Mouse (Mus musculus) small intestine, adult 2 months (tissue): ENCODE measurements at regions not wholly inside any gene's neighbourhood (a gene's known extent, or its start where the extent isn't known, plus 50 kb on each side); places are given as distances from the start of the nearest gene placed in this dataset.

Source experiments
- H3K27ac ChIP-seq: fragments of 200-500 bp; 2 replicates; pipeline ENCODE4 v1.5.1; 2012; ENCODE audit warnings: low read depth, low read length, control low read depth, inconsistent platforms; ENCODE audit not compliant: insufficient read depth
- H3K27me3 ChIP-seq: fragments of 200-500 bp; 2 replicates; pipeline ENCODE4 v1.6.1; 2012; ENCODE audit warnings: mild to moderate bottlenecking, moderate library complexity, low read length, inconsistent platforms; ENCODE audit not compliant: control insufficient read depth, insufficient read depth
- H3K36me3 ChIP-seq: fragments of 200-500 bp; 2 replicates; pipeline ENCODE4 v1.6.1; 2012; ENCODE audit warnings: mild to moderate bottlenecking, low read length, control low read depth, inconsistent platforms; ENCODE audit not compliant: control insufficient read depth, insufficient read depth
- H3K4me1 ChIP-seq: fragments of 200-500 bp; 2 replicates; pipeline ENCODE4 v1.6.1; 2012; ENCODE audit warnings: low read length, inconsistent platforms, mixed read lengths; ENCODE audit not compliant: control insufficient read depth, insufficient read depth, insufficient read length
- H3K4me3 ChIP-seq: fragments of 200-500 bp; 2 replicates; pipeline ENCODE4 v1.5.1; 2012; ENCODE audit warnings: low read depth, mild to moderate bottlenecking, control low read depth, inconsistent platforms, low read length, moderate library complexity
- CTCF ChIP-seq: fragments of 200-500 bp; IDR thresholded peaks from 2 replicates; pipeline ENCODE4 v1.5.1; 2012; ENCODE audit warnings: low read depth, mild to moderate bottlenecking, control low read depth, inconsistent platforms, low read length, moderate library complexity, mixed read lengths; ENCODE audit not compliant: insufficient replicate concordance, insufficient read length; ENCODE audit errors: extremely low read depth
- POLR2A ChIP-seq: fragments of 200-500 bp; IDR thresholded peaks from 2 replicates; pipeline ENCODE4 v1.6.1; 2012; ENCODE audit warnings: low read depth, mild to moderate bottlenecking, control low read depth, inconsistent platforms, low read length, moderate library complexity
- WGBS: fragments of 180-500 bp; shearing (Covaris S2); methylation state at CpG from one replicate; pipeline ENCODE4 v1.1.7; 2018; 5-methylcytosine and 5-hydroxymethylcytosine counted together

GRCm38 (mm10) chrX:99587284-99587683 lies 116.2 kb upstream of the Pja1 start:
- Histone ChIP-seq H3K27me3 (no peaks in the 10 kb centered on the region), H3K27ac (no peak overlapping the region), H3K36me3 (no peaks in the 10 kb centered on the region), H3K4me3 (no peak overlapping the region), H3K4me1 (no peaks in the 10 kb centered on the region)
- no peak for TF ChIP-seq CTCF
- no peak for TF ChIP-seq POLR2A
- 53% methylated on average over 2 of the region's 2 CpGs for WGBS

DNA sequence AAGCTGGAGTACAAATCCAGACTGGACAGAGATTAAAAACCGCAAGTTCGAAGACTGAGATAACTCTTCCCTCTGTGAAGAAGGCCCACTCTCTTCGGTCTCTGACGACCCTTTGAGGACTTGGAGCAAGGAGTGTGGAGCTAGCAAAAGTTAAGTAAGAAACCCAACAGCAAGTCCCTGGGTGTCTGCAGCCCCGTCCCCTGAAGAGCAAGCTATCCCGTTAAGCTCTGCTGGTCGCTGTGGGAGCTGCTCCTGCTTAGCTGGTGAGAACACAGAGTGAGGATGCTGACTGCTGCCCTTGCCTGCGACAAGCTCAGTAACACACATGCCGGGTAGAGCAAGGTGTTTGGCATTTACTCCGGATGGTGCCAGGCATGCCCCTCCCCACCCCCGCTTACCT lies 115.2 kb upstream of the Pja1 start:
- H3K4me3 ChIP-seq = no peak overlapping the region
- WGBS = 79% methylated on average over 11 of the region's 11 CpGs
- no peak for TF ChIP-seq CTCF
- TF ChIP-seq POLR2A = no peak
- no peak overlapping the region for H3K27ac ChIP-seq
- H3K27me3 ChIP-seq = no peaks in the 10 kb centered on the region
- H3K4me1 ChIP-seq = no peaks in the 10 kb centered on the region
- H3K36me3 ChIP-seq = no peaks in the 10 kb centered on the region

GRCm38 (mm10) chrX:99585703-99586102 lies 114.6 kb upstream of the Pja1 start:
- Histone ChIP-seq H3K27me3 (no peaks in the 10 kb centered on the region), H3K36me3 (no peaks in the 10 kb centered on the region), H3K4me1 (no peaks in the 10 kb centered on the region), H3K27ac (no peak overlapping the region), H3K4me3 (no peak overlapping the region)
- no peak for TF ChIP-seq POLR2A
- TF ChIP-seq CTCF = no peak
- 27% methylated on average over 3 of the region's 3 CpGs for WGBS

DNA sequence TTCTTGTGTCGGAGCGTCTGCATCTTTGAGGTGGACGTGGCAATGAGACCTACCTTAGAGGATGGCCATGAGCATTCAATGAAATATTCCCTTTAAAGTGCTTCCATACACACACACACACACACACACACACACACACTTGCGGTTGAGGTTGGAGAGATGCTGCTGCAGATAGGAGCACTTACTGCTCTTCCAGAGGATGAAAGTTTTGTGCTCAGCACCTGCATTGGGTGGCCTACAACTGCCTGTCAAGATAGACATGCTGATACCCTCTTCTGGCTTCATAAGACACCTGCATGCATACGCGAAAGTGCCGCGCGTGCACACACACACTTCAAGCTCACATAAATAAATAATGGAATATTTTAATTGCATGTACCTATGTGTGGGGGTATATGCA lies 111.5 kb upstream of the Pja1 start:
- no peak overlapping the region for H3K27ac ChIP-seq
- no peaks in the 10 kb centered on the region for H3K4me1 ChIP-seq
- 95% methylated on average over 9 of the region's 9 CpGs for WGBS
- H3K36me3 ChIP-seq = no peaks in the 10 kb centered on the region
- no peaks in the 10 kb centered on the region for H3K27me3 ChIP-seq
- no peak for TF ChIP-seq CTCF
- TF ChIP-seq POLR2A = no peak
- no peak overlapping the region for H3K4me3 ChIP-seq

DNA sequence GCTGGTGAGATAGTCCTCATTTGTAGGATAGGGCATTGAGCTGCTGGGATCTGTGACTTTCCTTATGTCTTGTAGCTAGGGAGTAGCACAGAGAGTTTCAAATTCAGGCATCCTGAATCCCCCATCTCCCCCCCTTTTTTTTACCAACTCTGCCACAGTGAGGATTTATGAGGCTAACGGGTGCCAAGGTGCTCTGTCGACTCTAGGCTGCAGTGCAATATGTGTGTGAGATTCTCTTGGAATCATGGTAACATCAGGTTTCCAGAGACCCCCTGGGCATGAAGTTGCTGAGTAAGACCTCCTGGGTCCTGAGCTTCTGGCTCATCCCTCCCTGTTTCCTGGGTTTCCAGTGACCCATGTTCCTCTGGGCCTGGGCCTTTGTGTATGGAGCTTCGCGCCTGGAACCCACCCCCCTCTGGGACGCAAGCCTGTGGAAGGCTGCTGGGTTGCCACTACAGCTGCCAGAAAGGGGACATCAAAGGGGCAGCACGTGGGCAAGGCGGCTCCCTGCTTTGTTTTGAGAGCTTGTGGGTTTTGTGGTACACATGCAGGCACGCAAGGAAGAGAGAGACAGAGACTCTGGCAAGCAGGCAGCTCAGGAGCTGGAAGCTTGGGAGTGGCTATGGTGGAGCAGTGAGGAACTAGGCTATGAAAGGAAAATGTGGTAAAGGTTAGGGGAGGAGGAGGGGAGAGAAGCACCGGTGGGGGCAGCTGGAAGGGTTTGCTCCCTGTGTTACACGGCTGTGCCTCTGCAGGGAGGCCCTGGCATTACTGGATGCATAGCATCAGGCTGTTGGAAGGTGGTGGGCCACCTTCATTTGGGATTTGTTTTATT lies 110.8 kb upstream of the Pja1 start:
- Histone ChIP-seq H3K27me3 (no peaks in the 10 kb centered on the region), H3K4me3 (no peak overlapping the region), H3K4me1 (no peaks in the 10 kb centered on the region), H3K36me3 (no peaks in the 10 kb centered on the region), H3K27ac (no peak overlapping the region)
- TF ChIP-seq CTCF (no peak), POLR2A (no peak)
- WGBS = 65% methylated on average over 10 of the region's 10 CpGs

GRCm38 (mm10) chrX:99579206-99579605 lies 108.1 kb upstream of the Pja1 start:
- H3K27me3 ChIP-seq = no peaks in the 10 kb centered on the region
- 72% methylated on average over 4 of the region's 4 CpGs for WGBS
- no peak overlapping the region for H3K27ac ChIP-seq
- no peaks in the 10 kb centered on the region for H3K4me1 ChIP-seq
- TF ChIP-seq POLR2A (no peak), CTCF (no peak)
- no peak overlapping the region for H3K4me3 ChIP-seq
- no peaks in the 10 kb centered on the region for H3K36me3 ChIP-seq

DNA sequence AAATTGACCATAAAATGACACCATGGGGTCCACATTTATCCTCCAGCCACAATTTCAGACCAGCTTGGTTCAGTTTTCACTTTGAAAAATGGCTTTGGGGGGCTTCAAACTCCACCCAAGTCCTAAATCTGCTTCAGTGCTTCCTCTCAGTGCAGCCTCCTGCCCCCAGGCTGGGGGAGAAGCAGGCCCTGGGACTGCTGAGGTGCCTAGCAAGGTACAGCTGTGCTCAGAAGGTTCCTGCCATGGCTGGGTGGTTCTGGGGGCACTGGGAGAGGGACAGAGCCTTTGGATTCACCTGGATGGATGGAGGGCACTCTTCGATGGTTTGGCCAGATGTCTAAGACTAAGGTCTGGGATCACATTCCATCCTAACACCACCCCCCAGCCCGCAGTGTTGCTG lies 107.7 kb upstream of the Pja1 start:
- no peak for TF ChIP-seq CTCF
- no peak for TF ChIP-seq POLR2A
- Histone ChIP-seq H3K27me3 (no peaks in the 10 kb centered on the region), H3K4me1 (no peaks in the 10 kb centered on the region), H3K27ac (no peak overlapping the region), H3K36me3 (no peaks in the 10 kb centered on the region), H3K4me3 (no peak overlapping the region)
- WGBS = 80% methylated on average over 2 of the region's 2 CpGs
